14 mouse cellular contexts compared by ENCODE assay signal in genomic region chr8:61446329-61446728, GRCm38 (mm10). TPM values are rescaled to one million over a fixed set of nuclear protein-coding genes. Genes with fewer than 3 reads are reported as not detected.
DNase-seq lines count a peak whose midpoint lies in the region; ATAC-seq and TF ChIP-seq lines count a peak whose summit lies in the region.
"Had no signal": no experiment of that assay in that cellular context is flagged by ENCODE, and none has a peak within 500 bp of the region (broad histone marks: within the 10 kb centered on the region; RNA-seq: fewer than 3 reads in every experiment).

No protein-coding gene starts in this region.

- H3K27ac ChIP-seq in heart, embryonic 13.5 days (replicated peaks) = no peak overlapping the region
- H3K27ac ChIP-seq in heart, adult 2 months = no peak overlapping the region
- H3K27ac ChIP-seq in embryonic facial prominence, embryonic 13.5 days = no peak overlapping the region
- peak overlapping the region; percentile 86 for H3K27ac ChIP-seq in hindbrain, embryonic 13.5 days
- 0 out of 2 replicates have a peak overlapping the region, but pooled peaks have one; percentile 46 for H3K27ac ChIP-seq in neural tube, embryonic 12.5 days
- no peak overlapping the region for H3K27ac ChIP-seq in liver, embryonic 11.5 days (ENCODE audit: low read depth, low read length)
- H3K27ac ChIP-seq: liver, embryonic 12.5 days had no signal

- no peak for TF ChIP-seq POLR2A in heart, adult 2 months (IDR thresholded peaks at IDR 0.05; ENCODE audit: insufficient read depth, low read depth, low read length)

- peak overlapping the region; percentile 29 for H3K4me2 ChIP-seq in heart, embryonic 13.5 days
- peak overlapping the region; percentile 30 for H3K4me2 ChIP-seq in embryonic facial prominence, embryonic 13.5 days
- H3K4me2 ChIP-seq in hindbrain, embryonic 13.5 days = peak overlapping the region; percentile 40
- peak overlapping the region; percentile 27; the same call in 1 of the 2 replicates for H3K4me2 ChIP-seq in neural tube, embryonic 12.5 days (replicated peaks)
- H3K4me2 ChIP-seq in liver, embryonic 11.5 days = no peak overlapping the region
- H3K4me2 ChIP-seq: liver, embryonic 12.5 days had no signal

- H3K4me1 ChIP-seq in heart, embryonic 13.5 days = no peaks in the 10 kb centered on the region; the same call in 1 of the 2 replicates
- H3K4me1 ChIP-seq in heart, adult 2 months (ENCODE audit: control insufficient read depth, insufficient read depth, low read length) = no peaks in the 10 kb centered on the region
- no peaks in the 10 kb centered on the region for H3K4me1 ChIP-seq in embryonic facial prominence, embryonic 13.5 days
- H3K4me1 ChIP-seq in hindbrain, embryonic 13.5 days (replicated peaks) = peaks cover 43% of the 10 kb centered on the region
- peaks cover 12% of the 10 kb centered on the region for H3K4me1 ChIP-seq in neural tube, embryonic 12.5 days
- no peaks in the 10 kb centered on the region for H3K4me1 ChIP-seq in liver, embryonic 11.5 days (replicated peaks; ENCODE audit: control insufficient read depth, insufficient read depth, low read length)
- H3K4me1 ChIP-seq: liver, embryonic 12.5 days had no signal

- intact Hi-C loops in heart, adult 2 months (cut with DNase I) = no loop called here

- TF ChIP-seq CTCF in heart, adult 2 months (IDR thresholded peaks at IDR 0.05) = no peak

- ATAC-seq in heart, embryonic 13.5 days (ENCODE audit: extremely low read depth, insufficient number of reproducible peaks, low FRiP score, low TSS enrichment) = no peak
- no peak for ATAC-seq in embryonic facial prominence, embryonic 13.5 days (ENCODE audit: insufficient number of reproducible peaks, insufficient read depth, low FRiP score, low TSS enrichment, low read depth)
- ATAC-seq in hindbrain, embryonic 13.5 days (ENCODE audit: low FRiP score) = peak; percentile 71
- ATAC-seq in neural tube, embryonic 12.5 days (ENCODE audit: low FRiP score, low read depth) = peak; percentile 61
- no peak for ATAC-seq in liver, embryonic 11.5 days (replicated peaks; ENCODE audit: low FRiP score)
- ATAC-seq: liver, embryonic 12.5 days had no signal

- H3K27me3 ChIP-seq in heart, embryonic 13.5 days (replicated peaks) = no peaks in the 10 kb centered on the region
- no peaks in the 10 kb centered on the region for H3K27me3 ChIP-seq in heart, adult 2 months (ENCODE audit: control insufficient read depth, insufficient read depth, low read length)
- no peaks in the 10 kb centered on the region for H3K27me3 ChIP-seq in embryonic facial prominence, embryonic 13.5 days
- H3K27me3 ChIP-seq in hindbrain, embryonic 13.5 days = no peaks in the 10 kb centered on the region
- no peaks in the 10 kb centered on the region for H3K27me3 ChIP-seq in neural tube, embryonic 12.5 days (replicated peaks)
- H3K27me3 ChIP-seq in liver, embryonic 11.5 days (replicated peaks; ENCODE audit: control insufficient read depth, insufficient read depth, low read length) = no peaks in the 10 kb centered on the region
- H3K27me3 ChIP-seq: liver, embryonic 12.5 days had no signal

- no peak for TF ChIP-seq EP300 in heart, adult 2 months (IDR thresholded peaks at IDR 0.05; ENCODE audit: insufficient read depth, low read depth, low read length)

- no peaks in the 10 kb centered on the region for H3K36me3 ChIP-seq in heart, embryonic 13.5 days
- no peaks in the 10 kb centered on the region for H3K36me3 ChIP-seq in heart, adult 2 months (ENCODE audit: control insufficient read depth, insufficient read depth, low read length)
- H3K36me3 ChIP-seq in embryonic facial prominence, embryonic 13.5 days = no peaks in the 10 kb centered on the region
- H3K36me3 ChIP-seq in hindbrain, embryonic 13.5 days = no peaks in the 10 kb centered on the region
- H3K36me3 ChIP-seq in neural tube, embryonic 12.5 days = no peaks in the 10 kb centered on the region
- no peaks in the 10 kb centered on the region for H3K36me3 ChIP-seq in liver, embryonic 11.5 days (ENCODE audit: control insufficient read depth, insufficient read depth, low read length)
- H3K36me3 ChIP-seq: liver, embryonic 12.5 days had no signal

- DNase-seq in heart, adult 2 months = no peak
- no peak for DNase-seq in ovary, postnatal 10 days (ENCODE audit: low spot score)
- DNase-seq in cerebellum, postnatal 25 days = no peak
- no peak for DNase-seq in liver, embryonic 11.5 days (ENCODE audit: low spot score)
- DNase-seq: adrenal gland, postnatal 10 days; B cell, adult 2 months; cerebellum, adult 9-11 months; heart, adult 18-20 months; right cerebral cortex, postnatal 25 days had no signal

- no peaks in the 10 kb centered on the region for H3K79me2 ChIP-seq in heart, adult 2 months (replicated peaks; ENCODE audit: control insufficient read depth, insufficient read depth, low read length)

- no peak overlapping the region for H3K4me3 ChIP-seq in heart, embryonic 13.5 days
- H3K4me3 ChIP-seq in heart, adult 2 months = no peak overlapping the region
- H3K4me3 ChIP-seq in embryonic facial prominence, embryonic 13.5 days = no peak overlapping the region
- H3K4me3 ChIP-seq in hindbrain, embryonic 13.5 days = 0 out of 2 replicates have a peak overlapping the region, but pooled peaks have one; percentile 10
- H3K4me3 ChIP-seq in neural tube, embryonic 12.5 days = no peak overlapping the region
- no peak overlapping the region for H3K4me3 ChIP-seq in liver, embryonic 11.5 days (ENCODE audit: low read depth, low read length)
- H3K4me3 ChIP-seq: liver, embryonic 12.5 days had no signal

- no peak overlapping the region for H3K9ac ChIP-seq in heart, embryonic 13.5 days
- H3K9ac ChIP-seq in heart, adult 2 months (ENCODE audit: low read depth, low read length) = no peak overlapping the region
- H3K9ac ChIP-seq in embryonic facial prominence, embryonic 13.5 days = no peak overlapping the region
- H3K9ac ChIP-seq in hindbrain, embryonic 13.5 days = peak overlapping the region; percentile 51; the same call in 1 of the 2 replicates
- no peak overlapping the region for H3K9ac ChIP-seq in neural tube, embryonic 12.5 days
- no peak overlapping the region for H3K9ac ChIP-seq in liver, embryonic 11.5 days (ENCODE audit: low read depth, low read length)
- H3K9ac ChIP-seq: liver, embryonic 12.5 days had no signal

- 70% methylated on average over 15 of the region's 15 CpGs for WGBS in heart, embryonic 13.5 days
- WGBS in heart, adult 2 months = 85% methylated on average over 15 of the region's 15 CpGs
- 48% methylated on average over 15 of the region's 15 CpGs for WGBS in embryonic facial prominence, embryonic 13.5 days
- 15% methylated on average over 15 of the region's 15 CpGs for WGBS in hindbrain, embryonic 13.5 days
- 40% methylated on average over 15 of the region's 15 CpGs for WGBS in neural tube, embryonic 12.5 days
- 73% methylated on average over 15 of the region's 15 CpGs for WGBS in liver, embryonic 11.5 days

- H3K9me3 ChIP-seq in heart, embryonic 13.5 days = no peaks in the 10 kb centered on the region
- H3K9me3 ChIP-seq in embryonic facial prominence, embryonic 13.5 days = no peaks in the 10 kb centered on the region
- no peaks in the 10 kb centered on the region for H3K9me3 ChIP-seq in hindbrain, embryonic 13.5 days
- no peaks in the 10 kb centered on the region for H3K9me3 ChIP-seq in neural tube, embryonic 12.5 days
- no peaks in the 10 kb centered on the region for H3K9me3 ChIP-seq in liver, embryonic 11.5 days (ENCODE audit: control insufficient read depth, low read length)

RNA-seq across cellular contexts. Expression of gene Cbr4, which starts 41.2 kb away (rescaled TPM):
- polyA plus RNA-seq in heart, embryonic 13.5 days (2015; fragmentation: Nextera tagmentation; extraction: Ambion mirVana) = 32.7 and 41.4 TPM in 2 replicates
- total RNA-seq in heart, adult 2 months (2021) = 10 to 100 TPM; 70.8 to 77.2 TPM
- 25.8 and 55.0 TPM in 2 replicates for polyA plus RNA-seq in heart, adult 2 months (2012; rRNA removed)
- polyA plus RNA-seq in embryonic facial prominence, embryonic 13.5 days (2015; fragmentation: Nextera tagmentation; extraction: Ambion mirVana) = 29.5 and 32.5 TPM in 2 replicates
- polyA plus RNA-seq in hindbrain, embryonic 13.5 days (2015; fragmentation: Nextera tagmentation; extraction: Ambion mirVana) = 21.7 and 23.0 TPM in 2 replicates
- 22.2 and 28.8 TPM in 2 replicates for polyA plus RNA-seq in neural tube, embryonic 12.5 days (2016; fragmentation: Nextera tagmentation; extraction: Ambion mirVana)
- 33.3 and 37.3 TPM in 2 replicates for polyA plus RNA-seq in liver, embryonic 11.5 days (2014; fragmentation: Nextera tagmentation; extraction: Ambion mirVana)

Comparison
In these comparisons a context has a peak if more than half of its experiments do, and no peak if none do; other contexts are left out.
1. ATAC-seq: peak in hindbrain, embryonic 13.5 days (single experiment) and neural tube, embryonic 12.5 days (single experiment); none in heart, embryonic 13.5 days (single experiment), embryonic facial prominence, embryonic 13.5 days (single experiment) and liver, embryonic 11.5 days (single experiment).
2. H3K27ac ChIP-seq: peak in hindbrain, embryonic 13.5 days (single experiment) and neural tube, embryonic 12.5 days (single experiment); none in heart, embryonic 13.5 days (single experiment), heart, adult 2 months (single experiment), embryonic facial prominence, embryonic 13.5 days (single experiment) and liver, embryonic 11.5 days (single experiment).